In genomic region chr13:28512573-28513334, GRCm38 (mm10) we compare ENCODE assay signal across 9 mouse cellular contexts.
DNase-seq lines count a peak whose midpoint lies in the region; ATAC-seq lines count a peak whose summit lies in the region.
"Had no signal": no experiment of that assay in that cellular context is flagged by ENCODE, and none has a peak within 500 bp of the region (broad histone marks: within the 10 kb centered on the region; RNA-seq: fewer than 3 reads in every experiment).

No protein-coding gene starts in this region.

- H3K4me2 ChIP-seq in embryonic facial prominence, embryonic 12.5 days (replicated peaks), result no peak overlapping the region
- no peak overlapping the region for H3K4me2 ChIP-seq in lung, embryonic 15.5 days
- H3K4me2 ChIP-seq in hindbrain, embryonic 15.5 days, result no peak overlapping the region

- H3K9ac ChIP-seq in embryonic facial prominence, embryonic 12.5 days, result no peak overlapping the region
- H3K9ac ChIP-seq in lung, embryonic 15.5 days, result no peak overlapping the region
- no peak overlapping the region for H3K9ac ChIP-seq in hindbrain, embryonic 15.5 days

- H3K4me3 ChIP-seq in embryonic facial prominence, embryonic 12.5 days, result no peak overlapping the region
- no peak overlapping the region for H3K4me3 ChIP-seq in embryonic facial prominence, embryonic 10.5 days
- no peak overlapping the region for H3K4me3 ChIP-seq in lung, embryonic 15.5 days
- H3K4me3 ChIP-seq in hindbrain, embryonic 15.5 days, result no peak overlapping the region

- H3K36me3 ChIP-seq in embryonic facial prominence, embryonic 12.5 days, result no peaks in the 10 kb centered on the region; the same call in 1 of the 2 replicates
- no peaks in the 10 kb centered on the region for H3K36me3 ChIP-seq in embryonic facial prominence, embryonic 10.5 days (replicated peaks)
- no peaks in the 10 kb centered on the region for H3K36me3 ChIP-seq in lung, embryonic 15.5 days
- no peaks in the 10 kb centered on the region for H3K36me3 ChIP-seq in hindbrain, embryonic 15.5 days

- 0 out of 2 replicates have a peak, but pooled peaks have one; percentile 47 for ATAC-seq in embryonic facial prominence, embryonic 12.5 days (ENCODE audit: insufficient number of reproducible peaks, insufficient read depth, low FRiP score, low TSS enrichment)
- ATAC-seq in lung, embryonic 15.5 days (ENCODE audit: borderline replicate concordance, extremely low read depth, low FRiP score, low TSS enrichment), result no peak
- peak; percentile 45 for ATAC-seq in hindbrain, embryonic 15.5 days (ENCODE audit: low FRiP score, low read depth)

- DNase-seq in embryonic facial prominence, embryonic 10.5 days (ENCODE audit: low spot score), result no peak
- DNase-seq in lung, postnatal 25 days (ENCODE audit: low spot score), result no peak
- peak; percentile 49 to 74 for DNase-seq in natural killer cell, adult 2 months (ENCODE audit: low spot score in 2 of 2)
- no peak for DNase-seq in Muller cell, postnatal 12 days (ENCODE audit: inconsistent ontology term)
- DNase-seq in adrenal gland, adult 18-20 months (ENCODE audit: low spot score in 2 of 2), result no peak

- H3K9me3 ChIP-seq in embryonic facial prominence, embryonic 12.5 days, result no peaks in the 10 kb centered on the region
- no peaks in the 10 kb centered on the region for H3K9me3 ChIP-seq in embryonic facial prominence, embryonic 10.5 days
- no peaks in the 10 kb centered on the region for H3K9me3 ChIP-seq in lung, embryonic 15.5 days
- H3K9me3 ChIP-seq in hindbrain, embryonic 15.5 days, result no peaks in the 10 kb centered on the region

- WGBS in embryonic facial prominence, embryonic 12.5 days, result 79% methylated on average over 11 of the region's 11 CpGs
- 89% methylated on average over 11 of the region's 11 CpGs for WGBS in embryonic facial prominence, embryonic 10.5 days
- 54% methylated on average over 11 of the region's 11 CpGs for WGBS in lung, embryonic 15.5 days
- 51% methylated on average over 11 of the region's 11 CpGs for WGBS in hindbrain, embryonic 15.5 days

- peaks cover 3% of the 10 kb centered on the region; the same call in 1 of the 2 replicates for H3K4me1 ChIP-seq in embryonic facial prominence, embryonic 12.5 days
- H3K4me1 ChIP-seq in embryonic facial prominence, embryonic 10.5 days, result peaks cover 15% of the 10 kb centered on the region
- H3K4me1 ChIP-seq in lung, embryonic 15.5 days, result peaks cover 7% of the 10 kb centered on the region
- peaks cover 5% of the 10 kb centered on the region; the same call in 1 of the 2 replicates for H3K4me1 ChIP-seq in hindbrain, embryonic 15.5 days (replicated peaks)

- no peaks in the 10 kb centered on the region for H3K27me3 ChIP-seq in embryonic facial prominence, embryonic 12.5 days
- H3K27me3 ChIP-seq in embryonic facial prominence, embryonic 10.5 days (replicated peaks; ENCODE audit: low read depth, poor library complexity, severe bottlenecking), result no peaks in the 10 kb centered on the region
- no peaks in the 10 kb centered on the region for H3K27me3 ChIP-seq in lung, embryonic 15.5 days
- H3K27me3 ChIP-seq in hindbrain, embryonic 15.5 days, result no peaks in the 10 kb centered on the region

- no peak overlapping the region for H3K27ac ChIP-seq in embryonic facial prominence, embryonic 12.5 days
- H3K27ac ChIP-seq in embryonic facial prominence, embryonic 10.5 days (replicated peaks), result no peak overlapping the region; the same call in 1 of the 2 replicates
- H3K27ac ChIP-seq in lung, embryonic 15.5 days, result peak overlapping the region; percentile 19; the same call in 1 of the 2 replicates
- no peak overlapping the region; the same call in 1 of the 2 replicates for H3K27ac ChIP-seq in hindbrain, embryonic 15.5 days (replicated peaks)
- H3K27ac ChIP-seq: macrophage had no signal

Comparison
In these comparisons a context has a peak if more than half of its experiments do, and no peak if none do; other contexts are left out.
1. DNase-seq: peak in natural killer cell, adult 2 months (2 of 2); none in embryonic facial prominence, embryonic 10.5 days (single experiment), lung, postnatal 25 days (single experiment), Muller cell, postnatal 12 days (single experiment) and adrenal gland, adult 18-20 months (0 of 2).